Mouse (Mus musculus) naive thymus-derived CD4-positive, alpha-beta T cell, adult 2 months (primary cell): ENCODE measurements around the gene Cacna1f.

Experiments used
- DNase-seq: peaks from one replicate; pipeline ENCODE4 v3.0.0-alpha.2; 2011; ENCODE audit warnings: low read depth

Gene Cacna1f

GRCm38 (mm10) chrX:7674284-7675000 lies 67.6 kb downstream of the Cacna1f start:
- peak; percentile 51 for DNase-seq

- DNase-seq = peak; percentile 26
Measured at GRCm38 (mm10) chrX:7675001-7675380, 68.1 kb downstream of the Cacna1f start.

GRCm38 (mm10) chrX:7678986-7679385 lies 72.1 kb downstream of the Cacna1f start:
- no peak for DNase-seq

GRCm38 (mm10) chrX:7679405-7680056 lies 72.6 kb downstream of the Cacna1f start:
- DNase-seq = peak; percentile 94

GRCm38 (mm10) chrX:7680057-7680412 lies 73.2 kb downstream of the Cacna1f start:
- no peak for DNase-seq

GRCm38 (mm10) chrX:7680864-7681263 lies 74.0 kb downstream of the Cacna1f start, which contains the start of gene Magix:
TSS of gene Magix (minus strand) at chrX:7681251.
- DNase-seq = no peak
